Mouse (Mus musculus) liver, embryonic 15.5 days (tissue): ENCODE measurements around the gene Bbof1. TPM values are rescaled to one million over a fixed set of nuclear protein-coding genes. Genes with fewer than 3 reads are reported as not detected.

Experiments used
- ATAC-seq: fragments of 200-750 bp; cut with Nextera tagmentation; 2 replicates; pipeline ENCODE4 v1.8.0; 2017; ENCODE audit warnings: moderate number of reproducible peaks, mild to moderate bottlenecking, moderate library complexity; ENCODE audit not compliant: insufficient read depth
- H3K27ac ChIP-seq: fragments of 300-500 bp; sonication (generic); replicated peaks from 2 replicates; pipeline ENCODE4 v1.5.1; 2015; ENCODE audit warnings: mild to moderate bottlenecking, inconsistent platforms
- H3K27me3 ChIP-seq: fragments of 300-500 bp; sonication (generic); 2 replicates; pipeline ENCODE4 v1.6.1; 2015; ENCODE audit warnings: mild to moderate bottlenecking, inconsistent platforms
- H3K36me3 ChIP-seq: fragments of 300-500 bp; sonication (generic); replicated peaks from 2 replicates; pipeline ENCODE4 v1.6.1; 2015; ENCODE audit warnings: moderate library complexity, mild to moderate bottlenecking, inconsistent platforms
- H3K4me1 ChIP-seq: fragments of 300-500 bp; sonication (generic); replicated peaks from 2 replicates; pipeline ENCODE4 v1.6.1; 2015; ENCODE audit warnings: inconsistent platforms
- H3K4me2 ChIP-seq: fragments of 300-500 bp; sonication (generic); 2 replicates; pipeline ENCODE4 v1.6.1; 2015; ENCODE audit warnings: moderate library complexity, mild to moderate bottlenecking, inconsistent platforms
- H3K4me3 ChIP-seq: fragments of 300-500 bp; sonication (generic); replicated peaks from 2 replicates; pipeline ENCODE4 v1.5.1; 2015; ENCODE audit warnings: mild to moderate bottlenecking, inconsistent platforms
- H3K9ac ChIP-seq: fragments of 300-500 bp; sonication (generic); 2 replicates; pipeline ENCODE4 v1.6.1; 2015; ENCODE audit warnings: moderate library complexity, mild to moderate bottlenecking, inconsistent platforms
- H3K9me3 ChIP-seq: fragments of 300-500 bp; sonication (generic); replicated peaks from 2 replicates; pipeline ENCODE4 v1.6.1; 2016; ENCODE audit warnings: inconsistent platforms
- WGBS: fragments of 180-500 bp; shearing (Covaris S2); methylation state at CpG from one replicate; pipeline ENCODE4 v1.1.7; 2015; ENCODE audit warnings: mixed read lengths; ENCODE audit not compliant: insufficient replicate concordance; 5-methylcytosine and 5-hydroxymethylcytosine counted together
- polyA plus RNA-seq: library from polyadenylated mRNA; unstranded; fragments of >200 nt; fragmentation: Nextera tagmentation; extraction: Ambion mirVana; gene quantifications from 2 replicates; pipeline ENCODE4 v1.2.1, GENCODE M21; 2015

Gene Bbof1
- polyA plus RNA-seq, 1 experiment from 2014 or later = 0.26 TPM

- Histone ChIP-seq H3K9me3 (no peaks in the 10 kb centered on the region), H3K4me1 (no peaks in the 10 kb centered on the region), H3K4me2 (no peak overlapping the region), H3K27ac (no peak overlapping the region), H3K4me3 (no peak overlapping the region), H3K9ac (no peak overlapping the region), H3K27me3 (no peaks in the 10 kb centered on the region), H3K36me3 (peaks cover 57% of the 10 kb centered on the region)
- ATAC-seq = no peak
- WGBS = 0% methylated on average over 1 of the region's 1 CpGs
These were observed 59.8 kb downstream of the Bbof1 start for GRCm38 (mm10) chr12:84468701-84469100.

- Histone ChIP-seq H3K4me1 (peaks cover 12% of the 10 kb centered on the region), H3K4me3 (no peak overlapping the region), H3K9me3 (no peaks in the 10 kb centered on the region), H3K27me3 (no peaks in the 10 kb centered on the region), H3K36me3 (peaks cover 20% of the 10 kb centered on the region), H3K4me2 (no peak overlapping the region), H3K9ac (no peak overlapping the region), H3K27ac (no peak overlapping the region)
- no peak for ATAC-seq
- WGBS = 82% methylated on average over 7 of the region's 7 CpGs
These were observed 70.1 kb downstream of the Bbof1 start for GRCm38 (mm10) chr12:84478937-84479336.

GRCm38 (mm10) chr12:84481251-84481650 is 72.4 kb downstream of the Bbof1 start:
- Histone ChIP-seq H3K9ac (no peak overlapping the region), H3K4me2 (no peak overlapping the region), H3K4me3 (no peak overlapping the region), H3K36me3 (peaks cover 7% of the 10 kb centered on the region; the same call in 1 of the 2 replicates), H3K27me3 (no peaks in the 10 kb centered on the region), H3K27ac (no peak overlapping the region), H3K4me1 (peaks cover 13% of the 10 kb centered on the region), H3K9me3 (no peaks in the 10 kb centered on the region)
- 63% methylated on average over 2 of the region's 2 CpGs for WGBS
- peak; percentile 61; the same call in 1 of the 2 replicates for ATAC-seq

- Histone ChIP-seq H3K9ac (no peak overlapping the region), H3K27me3 (no peaks in the 10 kb centered on the region), H3K27ac (no peak overlapping the region; the same call in 1 of the 2 replicates), H3K4me1 (peaks cover 21% of the 10 kb centered on the region), H3K36me3 (peaks cover 7% of the 10 kb centered on the region; the same call in 1 of the 2 replicates), H3K4me3 (no peak overlapping the region), H3K4me2 (no peak overlapping the region), H3K9me3 (no peaks in the 10 kb centered on the region)
- ATAC-seq = peak; percentile 57
- 78% methylated on average over 14 of the region's 14 CpGs for WGBS
These were observed 74.1 kb downstream of the Bbof1 start for GRCm38 (mm10) chr12:84482778-84483585.

GRCm38 (mm10) chr12:84487324-84488056 is 78.6 kb downstream of the Bbof1 start:
- no peak for ATAC-seq
- H3K4me3 ChIP-seq = no peak overlapping the region
- 39% methylated on average over 8 of the region's 8 CpGs for WGBS

More at GRCm38 (mm10) chr12:84487324-84488056, 78.6 kb downstream of the Bbof1 start:
- H3K4me1 ChIP-seq = peaks cover 17% of the 10 kb centered on the region
- H3K36me3 ChIP-seq = no peaks in the 10 kb centered on the region
- no peaks in the 10 kb centered on the region for H3K27me3 ChIP-seq
- no peak overlapping the region for H3K4me2 ChIP-seq
- H3K27ac ChIP-seq = no peak overlapping the region
- H3K9ac ChIP-seq = no peak overlapping the region
- no peaks in the 10 kb centered on the region for H3K9me3 ChIP-seq

Other genes with a start within 250 kb of the Bbof1 start
- gene Elmsan1, start 190.2 kb upstream of the Bbof1 start, polyA plus RNA-seq = 7.7 and 8.7 TPM in 2 replicates
- gene Ptgr2, start 123.8 kb upstream of the Bbof1 start, polyA plus RNA-seq = 22.4 and 23.7 TPM in 2 replicates
- 35.4 and 38.4 TPM in 2 replicates for gene Zfp410, start 92.2 kb upstream of the Bbof1 start, polyA plus RNA-seq
- 24.7 and 25.5 TPM in 2 replicates for gene Coq6, start 47.4 kb upstream of the Bbof1 start, polyA plus RNA-seq
- 1.0 and 1.4 TPM in 2 replicates for gene Fam161b, start 47.2 kb upstream of the Bbof1 start, polyA plus RNA-seq
- 13.7 and 14.6 TPM in 2 replicates for gene Entpd5, start within 50 bp of the Bbof1 start, polyA plus RNA-seq
- gene Rnf113a2, start 8.1 kb downstream of the Bbof1 start, polyA plus RNA-seq = 12.2 and 12.6 TPM in 2 replicates
- gene Aldh6a1, start 41.9 kb downstream of the Bbof1 start, polyA plus RNA-seq = 33.7 and 38.1 TPM in 2 replicates
- 11.9 and 13.3 TPM in 2 replicates for gene Lin52, start 42.4 kb downstream of the Bbof1 start, polyA plus RNA-seq
- not detected in 2 replicates for gene Vsx2, start 160.7 kb downstream of the Bbof1 start, polyA plus RNA-seq
- gene Abcd4, start 208.3 kb downstream of the Bbof1 start, polyA plus RNA-seq = 3.7 and 3.9 TPM in 2 replicates
- not detected in 2 replicates for gene Vrtn, start 231.9 kb downstream of the Bbof1 start, polyA plus RNA-seq